Mouse (Mus musculus) regulatory T cell (primary cell): ENCODE data around the gene Slc16a8.

ENCODE experiments used
- in situ Hi-C: fragments of 300-600 bp; cut with MboI, MseI; formaldehyde crosslinking; loops from one replicate; pipeline ENCODE4 v1.15.1; 2025; ENCODE audit warnings: high pct_unique_total_duplicates

Gene Slc16a8

DNA sequence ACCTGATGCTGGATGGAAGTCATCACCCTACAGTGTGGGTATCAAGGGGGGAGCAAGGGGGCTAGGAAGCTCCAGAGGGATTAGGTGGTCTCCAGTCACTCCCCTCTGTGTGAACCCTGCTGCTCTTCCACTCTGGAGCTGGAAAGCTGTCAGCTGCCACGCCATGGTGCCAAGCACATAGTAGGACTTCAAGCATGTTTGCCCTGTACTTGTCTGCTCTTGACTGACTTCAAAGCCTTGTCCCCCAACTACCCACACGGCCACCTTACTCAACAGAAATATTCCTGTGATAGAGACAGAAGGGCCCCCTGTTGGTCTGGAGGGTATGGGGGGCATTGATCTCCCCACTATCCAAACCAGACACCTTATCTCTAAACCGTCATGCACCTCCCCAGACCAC, 38.4 kb downstream of the Slc16a8 start:
- in situ Hi-C loops = no loop called here

DNA sequence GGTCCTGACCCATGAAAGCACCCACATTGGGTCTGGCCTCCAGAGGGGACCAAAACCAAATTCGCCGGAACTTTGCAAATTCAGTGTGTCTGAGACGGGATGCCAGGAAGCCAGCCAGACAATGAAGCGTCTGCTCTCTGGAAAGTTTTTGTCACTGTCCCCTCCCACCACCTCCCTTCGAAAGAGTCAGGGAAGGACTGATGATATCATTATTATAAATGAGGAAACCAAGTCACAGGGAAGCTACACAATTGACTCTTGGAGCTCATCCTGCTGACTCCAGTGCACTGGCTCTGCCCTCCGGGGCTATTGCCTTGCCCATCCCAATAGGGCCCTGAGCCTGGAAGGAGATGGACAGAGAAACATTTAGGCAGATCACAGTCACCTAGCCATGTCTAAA, 41.0 kb downstream of the Slc16a8 start:
- in situ Hi-C loops = no loop called here

DNA sequence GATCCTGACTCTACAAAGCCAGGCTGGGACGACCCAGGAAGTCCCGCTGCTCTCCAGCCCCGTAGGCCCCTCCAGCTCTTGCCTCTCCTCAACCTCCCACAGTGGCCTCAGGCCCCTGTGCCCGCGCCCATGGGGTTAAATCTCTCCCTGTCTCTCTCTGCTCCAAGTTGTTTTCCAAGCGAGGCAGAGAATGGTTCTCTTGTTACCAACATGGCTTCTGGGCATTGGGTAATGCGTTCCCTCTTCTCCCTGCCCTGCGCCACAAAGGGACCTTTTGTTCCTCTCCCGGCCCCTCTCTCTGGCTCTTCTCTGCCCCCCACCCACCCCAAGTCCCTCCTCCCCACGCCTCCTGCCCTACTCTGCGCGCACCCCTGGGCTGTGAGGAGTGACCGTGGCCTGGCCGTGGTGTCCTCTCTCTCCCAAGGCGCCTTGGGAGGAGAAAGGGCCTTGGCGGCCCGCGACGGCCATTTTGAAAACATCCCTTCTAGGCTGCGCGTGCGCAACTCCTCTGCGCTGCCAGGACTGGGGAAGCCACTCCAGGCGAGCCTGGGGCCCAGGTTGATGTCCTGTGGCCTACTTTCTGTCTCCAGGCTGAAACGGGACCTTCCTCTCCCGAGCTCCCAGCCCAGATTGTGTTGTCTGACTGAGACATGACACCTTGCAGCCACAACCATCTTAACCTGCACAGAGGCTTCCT, 41.7 kb downstream of the Slc16a8 start:
- in situ Hi-C loops = no loop called here

- in situ Hi-C loops = no loop called here
Measured at GRCm38 (mm10) chr15:79210357-79210756, 44.2 kb downstream of the Slc16a8 start.

DNA sequence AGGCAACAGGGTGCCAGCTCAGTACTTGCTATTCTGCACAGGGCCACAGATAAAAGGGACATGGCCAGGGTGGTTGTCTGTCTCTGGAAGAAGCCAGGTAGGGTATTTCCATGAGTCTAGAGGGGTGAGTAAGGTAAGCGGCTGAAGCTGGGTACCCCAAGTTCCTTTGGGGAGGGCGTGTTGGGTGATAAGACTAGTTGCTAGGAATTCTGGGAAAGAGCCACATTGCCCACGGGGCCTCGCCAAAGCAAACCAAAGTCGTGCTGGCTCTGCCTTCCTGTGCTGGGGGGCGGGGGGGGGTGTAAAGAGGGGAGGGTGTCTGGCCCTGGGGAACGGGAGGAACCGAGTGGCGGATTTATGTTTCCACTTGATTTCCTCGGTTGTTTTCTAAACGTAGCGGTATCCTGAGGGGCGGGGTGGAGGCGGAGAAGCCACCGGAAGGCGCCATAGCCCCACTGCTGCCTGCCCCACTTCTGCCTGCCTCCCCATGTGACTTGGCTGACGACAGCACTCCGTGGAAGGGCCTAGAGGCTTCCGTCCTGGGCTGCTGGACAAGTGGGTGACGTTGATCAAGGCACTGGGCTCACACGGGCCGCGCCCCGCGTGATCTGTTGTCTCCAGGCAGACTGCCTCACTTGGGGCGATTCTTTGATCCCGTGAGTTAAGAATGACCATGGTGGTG, 45.7 kb downstream of the Slc16a8 start:
- in situ Hi-C loops = no loop called here

GRCm38 (mm10) chr15:79208211-79208610, 46.4 kb downstream of the Slc16a8 start:
- in situ Hi-C loops = no loop called here

GRCm38 (mm10) chr15:79202575-79202974, 52.0 kb downstream of the Slc16a8 start:
- in situ Hi-C loops = no loop called here

DNA sequence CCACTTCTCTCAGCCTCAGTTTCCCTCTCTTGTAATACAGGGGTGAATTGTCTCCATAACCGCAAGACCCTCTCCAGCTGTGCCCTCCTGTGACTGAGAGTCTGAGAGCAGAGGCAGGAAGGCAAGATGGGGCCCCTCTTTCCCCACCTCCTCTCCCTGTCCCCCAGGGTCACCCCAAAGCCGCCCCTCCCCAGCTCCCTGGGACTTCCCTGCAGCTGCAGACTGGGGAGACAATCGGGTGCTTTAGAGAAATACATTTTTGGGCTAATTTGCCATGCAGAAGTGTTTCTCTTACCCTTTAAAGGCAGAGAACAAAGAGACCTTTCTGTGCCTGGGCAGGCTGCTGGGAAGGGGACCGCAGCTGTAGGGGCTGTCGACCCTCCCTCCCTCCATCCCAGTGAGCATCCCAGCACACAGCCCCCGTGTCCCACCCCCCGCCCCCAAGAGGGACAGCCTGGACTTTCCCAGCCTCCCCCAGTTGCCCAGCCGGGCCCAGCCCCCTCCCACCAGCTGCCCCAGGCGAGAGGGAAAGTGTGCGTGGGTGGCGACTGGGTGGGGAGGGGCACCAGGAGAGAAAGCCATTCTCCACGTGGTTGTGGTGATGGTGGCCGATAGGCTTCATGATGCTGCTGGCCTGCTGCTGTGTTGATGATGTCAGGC, 52.9 kb downstream of the Slc16a8 start:
- in situ Hi-C loops = no loop called here
